Mouse (Mus musculus) left cerebral cortex, postnatal 10 days (tissue): ENCODE measurements around the gene Txndc2. TPM values are rescaled to one million over a fixed set of nuclear protein-coding genes. Genes with fewer than 3 reads are reported as not detected.

Experiments
- total RNA-seq, 2 experiments: library from RNA; stranded (reverse); gene quantifications; 2 replicates each; pipeline ENCODE4 v1.2.3; 2021

Gene Txndc2
- total RNA-seq, 2 experiments from 2014 or later = 0.24 to 0.65 TPM

Other genes starting within 250 kb of the Txndc2 start
- 1 to 10 TPM; 1.3 to 2.0 TPM for gene Tmem232, start 101.4 kb downstream of the Txndc2 start, total RNA-seq
- gene Vapa, start 28.6 kb downstream of the Txndc2 start, total RNA-seq = 100 to 1,000 TPM; 187 to 197 TPM
- 10 to 100 TPM; 82.5 to 84.5 TPM for gene Rab31, start 130.6 kb upstream of the Txndc2 start, total RNA-seq
- gene Ppp4r1, start 140.4 kb upstream of the Txndc2 start, total RNA-seq = 10 to 100 TPM; 65.3 to 66.5 TPM
- 10 to 100 TPM; 34.3 to 35.6 TPM for gene Ralbp1, start 243.6 kb upstream of the Txndc2 start, total RNA-seq